Mouse (Mus musculus): ENCODE measurements at regions not wholly inside any gene's neighbourhood (a gene's known extent, or its start where the extent isn't known, plus 50 kb on each side); places are given as distances from the start of the nearest gene placed in this dataset.

DNA sequence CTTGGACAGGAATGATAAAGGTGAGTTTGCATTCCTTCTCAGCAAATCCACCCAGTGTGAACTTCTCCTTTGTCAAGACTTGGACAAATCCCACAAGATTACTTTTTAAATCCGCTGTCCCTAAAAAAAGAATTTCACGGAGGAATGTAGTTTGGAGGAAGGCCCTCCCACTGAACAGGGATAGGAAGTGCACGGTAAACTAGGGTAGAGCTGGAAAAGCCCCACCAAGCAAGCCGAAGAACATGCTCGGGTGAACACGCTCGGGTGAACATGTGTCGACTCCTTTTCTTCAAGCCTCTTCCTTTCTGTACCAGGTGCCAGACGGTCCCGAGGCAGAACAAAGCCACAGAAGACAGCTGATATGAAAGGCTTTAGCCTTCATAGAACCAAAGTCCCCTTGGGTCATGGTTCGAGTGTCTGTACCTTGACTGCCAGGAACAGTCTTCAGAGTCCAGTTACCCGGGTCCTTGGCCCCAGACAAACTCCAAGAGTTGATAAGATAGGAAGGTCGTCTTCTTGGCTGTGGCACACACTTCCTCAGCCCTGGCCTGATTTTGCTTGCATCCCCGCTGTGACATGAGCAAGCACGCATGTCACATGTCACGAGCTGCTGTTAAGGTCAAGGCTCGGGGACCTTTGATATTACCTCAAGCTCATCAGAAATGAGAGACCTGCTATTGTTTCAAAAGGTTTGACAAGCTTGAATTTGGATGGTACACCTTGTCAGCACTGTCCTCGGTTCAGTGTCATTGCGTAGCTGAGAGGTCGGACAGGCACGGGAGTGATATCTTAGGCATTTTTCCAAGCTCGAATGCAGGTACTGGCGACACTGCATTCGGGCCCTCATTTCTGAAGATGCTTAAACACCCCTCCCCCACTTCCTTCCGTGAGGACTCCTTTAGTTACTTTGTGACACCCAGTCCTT, 51.5 kb upstream of the Ryk start:
- Histone ChIP-seq H3K9me3 (ENCODE audit: control insufficient read depth, low read length) (no peaks in the 10 kb centered on the region), H3K4me1 (ENCODE audit: control insufficient read depth, insufficient read depth, low read depth, low read length) (no peaks in the 10 kb centered on the region; the same call in 1 of the 2 replicates), H3K36me3 (ENCODE audit: control insufficient read depth, insufficient read depth, low read length) (no peaks in the 10 kb centered on the region), H3K27me3 (replicated peaks; ENCODE audit: control insufficient read depth, insufficient read depth, low read length) (no peaks in the 10 kb centered on the region), H3K27ac (ENCODE audit: low read depth, low read length) (no peak overlapping the region), H3K9ac (ENCODE audit: low read depth, low read length) (no peak overlapping the region), H3K4me2 (ENCODE audit: low read length) (no peak overlapping the region), H3K4me3 (ENCODE audit: low read length) (no peak overlapping the region)
- WGBS = 69% methylated on average over 25 of the region's 25 CpGs
- ATAC-seq = no peak

DNA sequence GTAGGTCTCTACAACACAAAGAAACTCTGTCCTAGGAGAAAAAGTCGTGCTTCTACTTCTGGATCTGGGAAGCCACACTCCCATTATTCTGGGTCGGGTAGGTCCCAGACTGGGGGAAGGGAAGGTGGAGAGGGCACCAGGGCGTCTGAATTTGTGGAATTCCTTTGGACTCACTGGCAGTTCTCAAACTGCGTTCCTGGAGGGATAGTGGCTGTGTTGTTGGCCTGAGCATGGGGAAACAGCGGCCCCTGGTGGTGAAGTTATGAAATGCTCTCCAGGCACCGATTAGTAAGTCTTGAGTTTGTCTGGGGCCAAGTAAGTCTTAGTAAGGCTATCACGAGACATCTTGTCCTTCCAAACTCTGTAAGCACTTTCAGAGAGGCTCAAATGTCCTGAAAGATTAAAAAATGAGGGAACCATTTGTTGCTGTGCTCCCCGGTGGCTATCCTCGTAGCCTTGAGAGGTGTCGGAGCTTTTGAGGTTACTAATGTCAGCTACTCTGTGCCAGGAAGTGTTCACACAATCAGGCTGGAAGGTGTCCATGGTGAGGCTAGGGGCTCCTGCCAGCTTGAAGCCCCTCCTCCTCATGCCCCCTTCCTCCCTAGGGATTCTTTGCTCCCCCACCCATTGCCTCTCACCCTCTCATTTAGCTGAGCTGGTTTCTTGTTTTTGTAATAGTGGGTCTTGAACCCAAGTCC, 50.2 kb upstream of the Ryk start:
- Histone ChIP-seq H3K27ac (ENCODE audit: low read depth, low read length) (no peak overlapping the region), H3K4me3 (ENCODE audit: low read length) (no peak overlapping the region)

More for the DNA sequence above, 50.2 kb upstream of the Ryk start:
- Histone ChIP-seq H3K36me3 (ENCODE audit: control insufficient read depth, insufficient read depth, low read length) (no peaks in the 10 kb centered on the region), H3K27me3 (replicated peaks; ENCODE audit: control insufficient read depth, insufficient read depth, low read length) (no peaks in the 10 kb centered on the region), H3K4me2 (ENCODE audit: low read length) (no peak overlapping the region), H3K9me3 (ENCODE audit: control insufficient read depth, low read length) (no peaks in the 10 kb centered on the region), H3K4me1 (ENCODE audit: control insufficient read depth, insufficient read depth, low read depth, low read length) (no peaks in the 10 kb centered on the region; the same call in 1 of the 2 replicates), H3K9ac (ENCODE audit: low read depth, low read length) (no peak overlapping the region)
- 13% methylated on average over 10 of the region's 10 CpGs for WGBS
- peak; percentile 81 for ATAC-seq

Measured in hindbrain, embryonic 16.5 days (tissue).